Mouse (Mus musculus) MEL (cell line): ENCODE measurements around the gene Gpr19.

Experiments used
- CHD1 ChIP-seq: IDR thresholded peaks from 2 replicates; pipeline ENCODE4 v1.6.1; 2012; ENCODE audit warnings: low read depth, mild to moderate bottlenecking, inconsistent platforms, low read length, improper control_type of control experiment
- CTCF ChIP-seq, 3 experiments: IDR thresholded peaks in 2 of 3; conservative IDR thresholded peaks in 1 of 3; 2 replicates each; pipeline ENCODE4 v1.5.1; 2011 to 2012; ENCODE audit warnings: low read length in 3 of 3, low read depth in 2 of 3, mild to moderate bottlenecking in 2 of 3, improper control_type of control experiment in 1 of 3, inconsistent platforms in 1 of 3, mixed read lengths in 1 of 3, moderate library complexity in 1 of 3; ENCODE audit not compliant: control insufficient read depth in 1 of 3, insufficient read depth in 1 of 3, poor library complexity in 1 of 3, severe bottlenecking in 1 of 3
- E2F4 ChIP-seq: IDR thresholded peaks from 2 replicates; pipeline ENCODE4 v1.6.1; 2011; ENCODE audit warnings: low read depth, low read length, improper control_type of control experiment, borderline replicate concordance
- GABPA ChIP-seq: IDR thresholded peaks from 2 replicates; pipeline ENCODE4 v1.6.1; 2012; ENCODE audit warnings: low read depth, mild to moderate bottlenecking, inconsistent platforms, low read length, improper control_type of control experiment, moderate library complexity
- JUND ChIP-seq: IDR thresholded peaks from 2 replicates; pipeline ENCODE4 v1.6.1; 2011; ENCODE audit warnings: low read depth, mild to moderate bottlenecking, improper control_type of control experiment, low read length
- MAFK ChIP-seq: IDR thresholded peaks from 2 replicates; pipeline ENCODE4 v1.6.1; 2011; ENCODE audit warnings: low read depth, mild to moderate bottlenecking, low read length, improper control_type of control experiment, borderline replicate concordance
- MAX ChIP-seq: IDR thresholded peaks from 2 replicates; pipeline ENCODE4 v1.6.1; 2011; ENCODE audit warnings: low read length, improper control_type of control experiment
- MAZ ChIP-seq: IDR thresholded peaks from 2 replicates; pipeline ENCODE4 v1.6.1; 2012; ENCODE audit warnings: low read depth, mild to moderate bottlenecking, inconsistent platforms, low read length, improper control_type of control experiment
- MEF2A ChIP-seq: IDR thresholded peaks from 2 replicates; pipeline ENCODE4 v1.6.1; 2014; ENCODE audit warnings: low read depth, mild to moderate bottlenecking, inconsistent platforms, low read length, improper control_type of control experiment; ENCODE audit not compliant: poor library complexity, insufficient replicate concordance, severe bottlenecking; ENCODE audit errors: extremely low read depth
- MYC ChIP-seq: IDR thresholded peaks from 2 replicates; pipeline ENCODE4 v1.6.1; 2011; ENCODE audit warnings: low read depth, mild to moderate bottlenecking, low read length, improper control_type of control experiment, moderate library complexity
- POLR2A ChIP-seq, 2 experiments: IDR thresholded peaks; 2 replicates each; pipeline ENCODE4 v1.6.1; 2011 to 2012; ENCODE audit warnings: low read length in 2 of 2, mild to moderate bottlenecking in 2 of 2, control low read depth in 1 of 2, improper control_type of control experiment in 1 of 2, low read depth in 1 of 2, moderate library complexity in 1 of 2; ENCODE audit not compliant: control insufficient read depth in 1 of 2, insufficient read depth in 1 of 2, poor library complexity in 1 of 2
- POLR2AphosphoS5 ChIP-seq: IDR thresholded peaks from 2 replicates; pipeline ENCODE4 v1.6.1; 2012; ENCODE audit warnings: low read depth, borderline replicate concordance, mild to moderate bottlenecking, inconsistent platforms, low read length, moderate library complexity, mixed read lengths
- TBP ChIP-seq: IDR thresholded peaks from 2 replicates; pipeline ENCODE4 v1.8.0; 2011; ENCODE audit warnings: low read depth, low read length, improper control_type of control experiment
- USF1 ChIP-seq: IDR thresholded peaks from 2 replicates; pipeline ENCODE4 v1.6.1; 2014; ENCODE audit warnings: low read depth, mild to moderate bottlenecking, inconsistent platforms, low read length, improper control_type of control experiment, moderate library complexity

- TF ChIP-seq CTCF (IDR thresholded peaks at IDR 0.05 in 2 of 3, conservative IDR thresholded peaks at IDR 0.05 in 1 of 3; ENCODE audit: control insufficient read depth in 1 of 3, insufficient read depth in 1 of 3, low read depth in 2 of 3, low read length in 3 of 3, poor library complexity in 1 of 3, severe bottlenecking in 1 of 3), result no peak
- TF ChIP-seq POLR2A (IDR thresholded peaks at IDR 0.05; ENCODE audit: control insufficient read depth in 1 of 2, insufficient read depth in 1 of 2, low read depth in 1 of 2, low read length in 2 of 2, poor library complexity in 1 of 2), result no peak
- TF ChIP-seq MAX, result no peak
- no peak for TF ChIP-seq TBP
- TF ChIP-seq MYC, result no peak
- no peak for TF ChIP-seq GABPA
- TF ChIP-seq POLR2AphosphoS5, result no peak
- no peak for TF ChIP-seq MAZ
- TF ChIP-seq MEF2A, result no peak
- TF ChIP-seq E2F4, result no peak
- TF ChIP-seq MAFK, result no peak
- TF ChIP-seq USF1, result no peak
- no peak for TF ChIP-seq JUND
- no peak for TF ChIP-seq CHD1
These were observed 39.4 kb downstream of the Gpr19 start for GRCm38 (mm10) chr6:134859021-134859420.
